Mouse (Mus musculus) heart, embryonic 14.5 days (tissue): ENCODE measurements around the gene Isca2. TPM values are rescaled to one million over a fixed set of nuclear protein-coding genes. Genes with fewer than 3 reads are reported as not detected.

Source experiments
- ATAC-seq: fragments of 200-750 bp; cut with Nextera tagmentation; 2 replicates; pipeline ENCODE4 v1.8.0; 2017; ENCODE audit warnings: low read depth, moderate TSS enrichment; ENCODE audit not compliant: insufficient number of reproducible peaks, insufficient read depth, low FRiP score
- H3K27ac ChIP-seq, 2 experiments: fragments of 200-500 bp in 1 of 2; fragments of 300-500 bp in 1 of 2; sonication (generic) in 1 of 2; replicated peaks in 1 of 2; 2 replicates each; pipeline ENCODE4 v1.5.1; 2012 to 2014; ENCODE audit warnings: low read depth in 2 of 2, low read length in 2 of 2, control low read depth in 1 of 2, mild to moderate bottlenecking in 1 of 2, mixed read lengths in 1 of 2; ENCODE audit not compliant: control insufficient read depth in 1 of 2, insufficient read depth in 1 of 2
- H3K27me3 ChIP-seq: fragments of 300-500 bp; sonication (generic); 2 replicates; pipeline ENCODE4 v1.6.1; 2014; ENCODE audit warnings: mild to moderate bottlenecking, low read length, control low read depth; ENCODE audit not compliant: control insufficient read depth, insufficient read depth
- H3K36me3 ChIP-seq: fragments of 300-500 bp; sonication (generic); 2 replicates; pipeline ENCODE4 v1.6.1; 2014; ENCODE audit warnings: mild to moderate bottlenecking, control low read depth, low read length, mixed read lengths; ENCODE audit not compliant: control insufficient read depth, insufficient read depth
- H3K4me1 ChIP-seq, 2 experiments: fragments of 200-500 bp in 1 of 2; fragments of 300-500 bp in 1 of 2; sonication (generic) in 1 of 2; 2 replicates each; pipeline ENCODE4 v1.6.1; 2012 to 2014; ENCODE audit warnings: low read length in 2 of 2, control low read depth in 1 of 2, mixed read lengths in 1 of 2; ENCODE audit not compliant: control insufficient read depth in 2 of 2, insufficient read depth in 2 of 2
- H3K4me2 ChIP-seq: fragments of 300-500 bp; sonication (generic); 2 replicates; pipeline ENCODE4 v1.6.1; 2014; ENCODE audit warnings: mild to moderate bottlenecking, low read length
- H3K4me3 ChIP-seq, 2 experiments: fragments of 200-500 bp in 1 of 2; fragments of 300-500 bp in 1 of 2; sonication (generic) in 1 of 2; 2 replicates each; pipeline ENCODE4 v1.5.1; 2012 to 2014; ENCODE audit warnings: low read length in 2 of 2, mild to moderate bottlenecking in 2 of 2, control low read depth in 1 of 2, low read depth in 1 of 2, moderate library complexity in 1 of 2; ENCODE audit not compliant: control insufficient read depth in 1 of 2, insufficient read depth in 1 of 2
- H3K9ac ChIP-seq: fragments of 300-500 bp; sonication (generic); 2 replicates; pipeline ENCODE4 v1.6.1; 2014; ENCODE audit warnings: mild to moderate bottlenecking, low read length
- H3K9me3 ChIP-seq: fragments of 300-500 bp; sonication (generic); 2 replicates; pipeline ENCODE4 v1.6.1; 2016; ENCODE audit warnings: low read length, control low read depth; ENCODE audit not compliant: control insufficient read depth
- WGBS: fragments of 180-500 bp; shearing (Covaris S2); extraction: QIAGEN DNeasy Blood & Tissue Kit; methylation state at CpG from one replicate; pipeline ENCODE4 v1.1.7; 2014; 5-methylcytosine and 5-hydroxymethylcytosine counted together
- polyA plus RNA-seq: library from polyadenylated mRNA; unstranded; fragments of >200 nt; fragmentation: Nextera tagmentation; extraction: Ambion mirVana; gene quantifications from 2 replicates; pipeline ENCODE4 v1.2.1, GENCODE M21; 2014

Isca2 gene
- polyA plus RNA-seq, 1 experiment from 2014 or later: 164 TPM

DNA sequence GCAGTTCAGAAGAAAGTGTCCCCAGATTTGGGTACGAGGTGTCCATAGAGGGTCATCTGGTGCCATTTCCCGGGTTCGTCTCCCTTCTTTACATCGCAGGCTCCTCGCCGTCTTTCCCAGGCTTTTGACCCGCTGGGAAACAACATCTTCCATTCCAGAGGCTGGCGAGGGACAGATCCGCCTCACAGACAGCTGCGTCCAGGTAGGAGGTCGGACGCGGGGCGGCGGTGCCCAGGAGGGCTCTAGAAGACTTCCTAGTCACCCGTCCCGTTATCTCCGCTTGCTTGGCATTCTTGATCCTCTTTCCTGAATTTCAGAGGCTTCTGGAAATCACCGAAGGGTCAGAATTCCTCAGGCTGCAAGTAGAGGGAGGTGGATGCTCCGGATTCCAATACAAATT, 425 bp downstream of the Isca2 start:
- Histone ChIP-seq H3K4me2 (peak overlapping the region; percentile 82), H3K36me3 (peaks cover 17% of the 10 kb centered on the region), H3K27ac (peak overlapping the region; percentile 56 to 81), H3K27me3 (no peaks in the 10 kb centered on the region), H3K4me3 (peak overlapping the region; percentile 60 to 87), H3K9ac (peak overlapping the region; percentile 84), H3K9me3 (no peaks in the 10 kb centered on the region), H3K4me1 (peaks cover 5 to 19% of the 10 kb centered on the region in 2 experiments)
- WGBS: under 1% methylated on average over 20 of the region's 20 CpGs
- ATAC-seq: no peak

- Histone ChIP-seq H3K4me2 (peak overlapping the region; percentile 82), H3K27ac (no peak overlapping the region), H3K36me3 (peaks cover 10% of the 10 kb centered on the region), H3K9me3 (no peaks in the 10 kb centered on the region), H3K9ac (no peak overlapping the region), H3K4me3 (peak overlapping the region in 1 of 2 experiments; percentile 60; a peak in 1 of 4 replicates), H3K27me3 (no peaks in the 10 kb centered on the region), H3K4me1 (peaks cover 5 to 19% of the 10 kb centered on the region in 2 experiments)
- no peak for ATAC-seq
- 81% methylated on average over 6 of the region's 6 CpGs for WGBS
Measured at GRCm38 (mm10) chr12:84774376-84774775, 1.3 kb downstream of the Isca2 start.

GRCm38 (mm10) chr12:84776229-84776628, 3.2 kb downstream of the Isca2 start:
- Histone ChIP-seq H3K36me3 (peaks cover 6% of the 10 kb centered on the region), H3K4me3 (no peak overlapping the region), H3K4me2 (no peak overlapping the region), H3K27ac (no peak overlapping the region), H3K27me3 (no peaks in the 10 kb centered on the region), H3K4me1 (peaks cover 3 to 17% of the 10 kb centered on the region in 2 experiments; a peak in 3 of 4 replicates), H3K9ac (no peak overlapping the region), H3K9me3 (no peaks in the 10 kb centered on the region)
- ATAC-seq: no peak

GRCm38 (mm10) chr12:84784604-84785381, 11.7 kb downstream of the Isca2 start:
- 28% methylated on average over 25 of the region's 25 CpGs for WGBS
- peak; percentile 73 for ATAC-seq
- Histone ChIP-seq H3K4me3 (no peak overlapping the region), H3K27ac (no peak overlapping the region), H3K9ac (peak overlapping the region; percentile 49), H3K36me3 (no peaks in the 10 kb centered on the region), H3K4me1 (peaks cover 3 to 4% of the 10 kb centered on the region in 2 experiments; a peak in 2 of 4 replicates), H3K27me3 (peaks cover 60% of the 10 kb centered on the region), H3K4me2 (peak overlapping the region; percentile 26; the same call in 1 of the 2 replicates), H3K9me3 (no peaks in the 10 kb centered on the region)

DNA sequence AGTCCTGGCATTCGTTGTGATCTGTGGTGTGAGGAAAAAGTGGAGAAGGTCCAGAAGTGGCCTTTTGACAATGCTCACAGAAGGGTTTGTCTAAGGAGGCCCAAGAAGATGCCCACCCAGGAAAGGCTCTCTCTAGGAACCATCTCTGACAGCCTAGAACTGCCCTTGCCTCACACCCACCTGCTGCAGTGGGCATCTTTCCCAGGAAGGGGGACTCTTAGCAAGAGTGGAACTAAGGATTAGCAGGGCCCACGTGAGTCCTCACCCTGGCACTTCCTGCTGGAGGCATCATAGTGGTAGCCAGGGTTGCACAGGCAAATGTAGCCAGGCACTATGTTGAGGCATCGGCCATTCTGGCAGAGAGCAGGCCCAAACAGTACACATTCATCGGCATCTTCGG, 13.0 kb downstream of the Isca2 start:
- H3K27me3 ChIP-seq: peaks cover 73% of the 10 kb centered on the region
- no peak overlapping the region for H3K4me3 ChIP-seq
- 71% methylated on average over 5 of the region's 5 CpGs for WGBS
- no peak for ATAC-seq
- H3K9ac ChIP-seq: no peak overlapping the region
- no peaks in the 10 kb centered on the region for H3K9me3 ChIP-seq
- no peak overlapping the region for H3K4me2 ChIP-seq
- no peaks in the 10 kb centered on the region for H3K36me3 ChIP-seq
- H3K27ac ChIP-seq: no peak overlapping the region
- peaks cover 3 to 4% of the 10 kb centered on the region in 2 experiments; a peak in 2 of 4 replicates for H3K4me1 ChIP-seq

GRCm38 (mm10) chr12:84790853-84791252, 17.8 kb downstream of the Isca2 start:
- H3K4me2 ChIP-seq: no peak overlapping the region
- H3K36me3 ChIP-seq: no peaks in the 10 kb centered on the region
- no peaks in the 10 kb centered on the region for H3K4me1 ChIP-seq
- no peak overlapping the region for H3K27ac ChIP-seq
- H3K4me3 ChIP-seq: no peak overlapping the region
- no peak overlapping the region for H3K9ac ChIP-seq
- WGBS: 43% methylated on average over 10 of the region's 10 CpGs
- H3K27me3 ChIP-seq: peaks cover 99% of the 10 kb centered on the region
- ATAC-seq: no peak
- no peaks in the 10 kb centered on the region for H3K9me3 ChIP-seq

- no peaks in the 10 kb centered on the region for H3K36me3 ChIP-seq
- no peak for ATAC-seq
- no peaks in the 10 kb centered on the region for H3K4me1 ChIP-seq
- H3K27ac ChIP-seq: no peak overlapping the region
- H3K4me3 ChIP-seq: no peak overlapping the region
- peaks cover 99% of the 10 kb centered on the region for H3K27me3 ChIP-seq
- 80% methylated on average over 4 of the region's 4 CpGs for WGBS
- no peaks in the 10 kb centered on the region for H3K9me3 ChIP-seq
- H3K4me2 ChIP-seq: no peak overlapping the region
- no peak overlapping the region for H3K9ac ChIP-seq
Measured at GRCm38 (mm10) chr12:84792629-84793028, 19.6 kb downstream of the Isca2 start.
